Mouse (Mus musculus): ENCODE measurements around the gene Id2. TPM values are rescaled to one million over a fixed set of nuclear protein-coding genes. Genes with fewer than 3 reads are reported as not detected.

Id2 gene
- polyA plus RNA-seq, 1 experiment, result 5.0 TPM

DNA sequence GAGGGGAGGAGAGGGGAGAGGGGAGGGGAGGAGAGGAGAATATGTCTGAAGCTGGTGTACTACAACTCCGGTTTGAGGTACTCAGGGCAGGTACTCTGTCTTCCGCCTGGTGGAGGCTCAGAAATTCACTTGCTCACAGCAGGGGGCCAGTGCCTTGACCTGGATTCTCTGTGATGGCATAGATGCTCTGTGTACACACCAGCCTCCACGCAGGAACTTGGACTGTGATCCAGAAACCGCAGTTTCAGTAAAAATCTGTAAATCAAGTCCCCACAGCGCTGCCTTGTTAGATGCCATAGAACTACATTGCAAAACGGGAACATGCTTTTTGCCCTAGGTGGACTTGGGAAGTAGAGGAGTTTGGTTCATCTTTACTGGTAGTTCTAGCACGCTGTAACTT lies 44.4 kb upstream of the Id2 start:
- H3ac ChIP-seq (ENCODE audit: control insufficient read depth, insufficient read length), result no peak overlapping the region
- H3K36me3 ChIP-seq (ENCODE audit: control insufficient read depth, insufficient read depth), result no peaks in the 10 kb centered on the region
- no peaks in the 10 kb centered on the region for H3K79me2 ChIP-seq (ENCODE audit: control insufficient read depth, insufficient read depth)
- no peaks in the 10 kb centered on the region for H3K27me3 ChIP-seq (ENCODE audit: control insufficient read depth, insufficient read depth, insufficient read length)
- H3K4me3 ChIP-seq, result no peak overlapping the region
- no peak for TF ChIP-seq MAX (IDR thresholded peaks at IDR 0.05; ENCODE audit: low read depth)
- no peak for TF ChIP-seq SRF (IDR thresholded peaks at IDR 0.05; ENCODE audit: control insufficient read depth, insufficient read length, low read depth)
- no peak for TF ChIP-seq MYOG (IDR thresholded peaks at IDR 0.05; ENCODE audit: control insufficient read depth in 1 of 3, insufficient read depth in 1 of 3, insufficient read length in 2 of 3, low read depth in 2 of 3)
- TF ChIP-seq USF1 (IDR thresholded peaks at IDR 0.05; ENCODE audit: low read depth), result no peak
- no peak for TF ChIP-seq POLR2AphosphoS2 (IDR thresholded peaks at IDR 0.05; ENCODE audit: insufficient read length, low read depth)
- no peak for TF ChIP-seq REST (IDR thresholded peaks at IDR 0.05; ENCODE audit: insufficient read depth, insufficient read length)
- no peak for TF ChIP-seq TCF3 (IDR thresholded peaks at IDR 0.05; ENCODE audit: insufficient read length, low read depth)
- TF ChIP-seq MYOD1 (IDR thresholded peaks at IDR 0.05; ENCODE audit: control insufficient read depth in 1 of 3, insufficient read length in 2 of 3, low read depth in 2 of 3), result no peak
- no peak for TF ChIP-seq E2F4 (IDR thresholded peaks at IDR 0.05; ENCODE audit: insufficient read depth)
- no peak for TF ChIP-seq POLR2A (IDR thresholded peaks at IDR 0.05; ENCODE audit: insufficient read length, low read depth)
- TF ChIP-seq TCF12 (IDR thresholded peaks at IDR 0.05; ENCODE audit: insufficient read depth, poor library complexity, severe bottlenecking), result no peak
- no peak for TF ChIP-seq CEBPB (IDR thresholded peaks at IDR 0.05; ENCODE audit: insufficient read depth, poor library complexity, severe bottlenecking)
- H3K4me2 ChIP-seq (ENCODE audit: low read depth), result no peak overlapping the region

DNA sequence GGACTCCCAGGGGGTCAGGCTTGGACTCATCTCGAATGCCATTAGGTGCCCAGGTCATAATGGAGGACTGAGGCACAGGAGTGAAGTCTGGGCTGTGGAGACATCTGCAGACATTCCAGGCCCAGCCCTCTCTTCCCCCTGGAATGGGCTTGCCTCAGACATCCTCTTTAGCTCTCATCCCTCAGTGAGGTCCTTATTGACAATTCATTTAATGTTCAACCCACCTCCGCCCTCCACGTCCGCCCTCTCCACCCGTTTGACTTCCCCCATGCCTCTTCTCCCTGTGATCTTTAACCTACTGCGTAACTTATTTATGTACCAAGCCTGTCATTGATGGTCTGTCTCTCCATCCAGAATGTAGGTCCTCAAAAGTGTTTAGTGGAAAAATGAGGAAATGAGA lies 43.2 kb upstream of the Id2 start:
- H3ac ChIP-seq (ENCODE audit: control insufficient read depth, insufficient read length), result no peak overlapping the region
- H3K79me2 ChIP-seq (ENCODE audit: control insufficient read depth, insufficient read depth), result no peaks in the 10 kb centered on the region
- H3K36me3 ChIP-seq (ENCODE audit: control insufficient read depth, insufficient read depth), result no peaks in the 10 kb centered on the region
- H3K27me3 ChIP-seq (ENCODE audit: control insufficient read depth, insufficient read depth, insufficient read length), result no peaks in the 10 kb centered on the region
- no peak overlapping the region for H3K4me2 ChIP-seq (ENCODE audit: low read depth)
- TF ChIP-seq E2F4 (IDR thresholded peaks at IDR 0.05; ENCODE audit: insufficient read depth), result no peak
- no peak for TF ChIP-seq POLR2A (IDR thresholded peaks at IDR 0.05; ENCODE audit: insufficient read length, low read depth)
- no peak for TF ChIP-seq CEBPB (IDR thresholded peaks at IDR 0.05; ENCODE audit: insufficient read depth, poor library complexity, severe bottlenecking)
- TF ChIP-seq TCF3 (IDR thresholded peaks at IDR 0.05; ENCODE audit: insufficient read length, low read depth), result no peak
- no peak for TF ChIP-seq MYOG (IDR thresholded peaks at IDR 0.05; ENCODE audit: control insufficient read depth in 1 of 3, insufficient read depth in 1 of 3, insufficient read length in 2 of 3, low read depth in 2 of 3)
- no peak for TF ChIP-seq REST (IDR thresholded peaks at IDR 0.05; ENCODE audit: insufficient read depth, insufficient read length)
- no peak for TF ChIP-seq MYOD1 (IDR thresholded peaks at IDR 0.05; ENCODE audit: control insufficient read depth in 1 of 3, insufficient read length in 2 of 3, low read depth in 2 of 3)
- TF ChIP-seq SRF (IDR thresholded peaks at IDR 0.05; ENCODE audit: control insufficient read depth, insufficient read length, low read depth), result no peak
- no peak for TF ChIP-seq TCF12 (IDR thresholded peaks at IDR 0.05; ENCODE audit: insufficient read depth, poor library complexity, severe bottlenecking)
- no peak for TF ChIP-seq USF1 (IDR thresholded peaks at IDR 0.05; ENCODE audit: low read depth)
- TF ChIP-seq POLR2AphosphoS2 (IDR thresholded peaks at IDR 0.05; ENCODE audit: insufficient read length, low read depth), result no peak
- no peak for TF ChIP-seq MAX (IDR thresholded peaks at IDR 0.05; ENCODE audit: low read depth)
- no peak overlapping the region for H3K4me3 ChIP-seq

DNA sequence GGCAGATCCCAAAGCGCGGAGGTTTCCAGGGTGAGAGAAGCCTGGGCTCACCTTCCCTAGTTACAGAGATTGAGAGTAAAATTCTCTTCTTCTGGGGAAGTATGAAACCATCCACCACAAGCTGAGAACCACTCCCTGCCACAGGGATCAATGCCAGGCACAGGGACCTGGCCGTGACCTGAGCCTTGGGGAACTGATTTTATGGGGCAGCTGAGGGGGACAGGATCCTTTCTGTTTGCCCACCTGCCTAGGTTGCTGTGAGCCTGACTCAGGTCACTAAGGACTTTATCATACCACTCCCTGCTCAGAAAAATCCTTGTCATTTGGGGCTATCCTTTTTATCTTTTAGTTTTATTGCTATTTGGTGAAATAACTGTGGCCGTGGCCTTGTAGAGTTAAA lies 41.7 kb upstream of the Id2 start:
- Histone ChIP-seq H3K27me3 (ENCODE audit: control insufficient read depth, insufficient read depth, insufficient read length) (no peaks in the 10 kb centered on the region), H3K36me3 (ENCODE audit: control insufficient read depth, insufficient read depth) (no peaks in the 10 kb centered on the region), H3ac (ENCODE audit: control insufficient read depth, insufficient read length) (no peak overlapping the region), H3K4me2 (ENCODE audit: low read depth) (no peak overlapping the region), H3K4me3 (no peak overlapping the region), H3K79me2 (ENCODE audit: control insufficient read depth, insufficient read depth) (no peaks in the 10 kb centered on the region)
- TF ChIP-seq REST (IDR thresholded peaks at IDR 0.05; ENCODE audit: insufficient read depth, insufficient read length) (no peak), SRF (IDR thresholded peaks at IDR 0.05; ENCODE audit: control insufficient read depth, insufficient read length, low read depth) (no peak), MYOD1 (IDR thresholded peaks at IDR 0.05; ENCODE audit: control insufficient read depth in 1 of 3, insufficient read length in 2 of 3, low read depth in 2 of 3) (no peak), POLR2AphosphoS2 (IDR thresholded peaks at IDR 0.05; ENCODE audit: insufficient read length, low read depth) (no peak), TCF3 (IDR thresholded peaks at IDR 0.05; ENCODE audit: insufficient read length, low read depth) (no peak), MYOG (IDR thresholded peaks at IDR 0.05; ENCODE audit: control insufficient read depth in 1 of 3, insufficient read depth in 1 of 3, insufficient read length in 2 of 3, low read depth in 2 of 3) (no peak), TCF12 (IDR thresholded peaks at IDR 0.05; ENCODE audit: insufficient read depth, poor library complexity, severe bottlenecking) (no peak), CEBPB (IDR thresholded peaks at IDR 0.05; ENCODE audit: insufficient read depth, poor library complexity, severe bottlenecking) (no peak), USF1 (IDR thresholded peaks at IDR 0.05; ENCODE audit: low read depth) (no peak), POLR2A (IDR thresholded peaks at IDR 0.05; ENCODE audit: insufficient read length, low read depth) (no peak)

DNA sequence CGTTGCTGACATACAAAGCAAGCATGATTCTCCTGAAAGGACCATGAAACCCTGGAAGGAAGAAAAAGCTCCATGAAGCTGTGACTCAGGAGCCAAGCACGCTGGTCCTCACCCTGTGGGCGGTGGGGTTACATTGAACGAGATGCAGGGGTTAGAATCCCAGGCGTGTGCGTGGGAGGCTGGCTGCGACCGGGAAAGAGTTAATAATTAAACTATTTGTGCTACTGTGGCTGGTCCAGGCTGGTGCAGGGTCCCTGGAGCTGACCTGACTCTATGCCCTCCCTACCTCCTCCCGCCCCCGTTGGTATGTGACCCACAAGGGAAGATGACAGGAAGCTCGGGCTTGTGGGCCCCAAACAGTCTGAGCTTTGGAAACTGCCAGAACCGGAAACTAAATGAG lies 35.1 kb upstream of the Id2 start:
- Histone ChIP-seq H3K36me3 (ENCODE audit: control insufficient read depth, insufficient read depth) (no peaks in the 10 kb centered on the region), H3ac (ENCODE audit: control insufficient read depth, insufficient read length) (no peak overlapping the region), H3K4me3 (no peak overlapping the region), H3K27me3 (ENCODE audit: control insufficient read depth, insufficient read depth, insufficient read length) (no peaks in the 10 kb centered on the region), H3K4me2 (ENCODE audit: low read depth) (peak overlapping the region; percentile 53), H3K79me2 (ENCODE audit: control insufficient read depth, insufficient read depth) (no peaks in the 10 kb centered on the region)
- TF ChIP-seq POLR2AphosphoS2 (IDR thresholded peaks at IDR 0.05; ENCODE audit: insufficient read length, low read depth) (no peak), POLR2A (IDR thresholded peaks at IDR 0.05; ENCODE audit: insufficient read length, low read depth) (no peak), E2F4 (IDR thresholded peaks at IDR 0.05; ENCODE audit: insufficient read depth) (no peak), MYOG (IDR thresholded peaks at IDR 0.05; ENCODE audit: control insufficient read depth in 1 of 3, insufficient read depth in 1 of 3, insufficient read length in 2 of 3, low read depth in 2 of 3) (no peak), TCF12 (IDR thresholded peaks at IDR 0.05; ENCODE audit: insufficient read depth, poor library complexity, severe bottlenecking) (no peak), MYOD1 (IDR thresholded peaks at IDR 0.05; ENCODE audit: control insufficient read depth in 1 of 3, insufficient read length in 2 of 3, low read depth in 2 of 3) (no peak), USF1 (IDR thresholded peaks at IDR 0.05; ENCODE audit: low read depth) (no peak), TCF3 (IDR thresholded peaks at IDR 0.05; ENCODE audit: insufficient read length, low read depth) (no peak), CEBPB (IDR thresholded peaks at IDR 0.05; ENCODE audit: insufficient read depth, poor library complexity, severe bottlenecking) (no peak), REST (IDR thresholded peaks at IDR 0.05; ENCODE audit: insufficient read depth, insufficient read length) (no peak), MAX (IDR thresholded peaks at IDR 0.05; ENCODE audit: low read depth) (no peak), SRF (IDR thresholded peaks at IDR 0.05; ENCODE audit: control insufficient read depth, insufficient read length, low read depth) (no peak)
